Mouse (Mus musculus) CD4-positive helper T cell, adult 2 months (primary cell): ENCODE results near the gene Dusp1.

Source experiments
- DNase-seq: peaks from one replicate; pipeline ENCODE4 v3.0.0-alpha.2; 2012; ENCODE audit warnings: low read depth, missing footprints, low spot score

Dusp1 gene

GRCm38 (mm10) chr17:26584063-26584462 lies 22.1 kb upstream of the Dusp1 start:
- no peak for DNase-seq

GRCm38 (mm10) chr17:26583606-26584005 lies 21.7 kb upstream of the Dusp1 start:
- no peak for DNase-seq

GRCm38 (mm10) chr17:26583056-26583455 lies 21.1 kb upstream of the Dusp1 start:
- DNase-seq = no peak

- DNase-seq = no peak
These were observed 20.4 kb upstream of the Dusp1 start for GRCm38 (mm10) chr17:26582297-26582696.

DNA sequence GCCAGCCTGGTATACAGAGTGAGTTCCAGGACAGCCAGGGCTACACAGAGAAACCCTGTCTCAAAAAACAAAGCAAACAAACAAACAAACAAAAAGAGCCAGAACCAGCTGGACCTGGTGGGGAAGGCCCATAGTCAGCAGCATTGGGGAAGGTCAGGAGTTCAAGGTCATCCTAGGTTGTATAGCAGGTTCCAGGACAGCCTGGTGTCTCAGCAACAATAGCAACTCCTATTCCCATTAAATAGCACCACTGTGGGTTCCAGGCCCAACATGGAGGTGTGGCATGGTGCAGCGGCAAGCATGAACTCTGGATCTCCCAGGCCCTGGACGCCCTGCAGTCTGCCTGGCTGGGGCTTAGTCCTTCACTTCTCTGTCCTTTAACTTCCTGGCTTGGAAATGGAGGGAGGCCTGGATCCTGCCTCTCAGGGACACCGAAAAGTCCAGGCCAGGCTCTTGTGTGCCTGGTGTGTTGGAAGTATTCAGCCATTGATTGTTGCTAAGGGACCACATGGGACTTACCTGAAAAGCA lies 19.0 kb upstream of the Dusp1 start:
- no peak for DNase-seq

- no peak for DNase-seq
These were observed 17.5 kb upstream of the Dusp1 start for GRCm38 (mm10) chr17:26579396-26579795.

DNA sequence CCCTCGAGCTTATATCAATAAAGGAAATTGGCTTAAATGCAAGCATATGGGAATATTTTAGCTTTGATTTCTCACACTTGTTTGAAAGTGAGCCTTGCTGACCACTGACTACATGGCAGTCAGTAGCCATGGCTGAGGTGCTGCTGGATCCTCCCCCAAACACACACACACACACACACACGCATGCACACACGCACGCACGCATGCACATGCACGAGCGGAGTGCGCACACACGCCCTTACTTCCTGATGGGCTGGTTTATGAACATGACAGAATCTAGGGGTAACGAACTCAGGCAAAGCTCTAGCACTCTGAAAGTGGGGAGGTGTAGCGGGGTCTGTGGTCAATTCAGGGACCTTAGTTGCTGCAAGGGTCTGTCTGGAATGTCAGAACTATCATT lies 16.8 kb upstream of the Dusp1 start:
- no peak for DNase-seq

DNA sequence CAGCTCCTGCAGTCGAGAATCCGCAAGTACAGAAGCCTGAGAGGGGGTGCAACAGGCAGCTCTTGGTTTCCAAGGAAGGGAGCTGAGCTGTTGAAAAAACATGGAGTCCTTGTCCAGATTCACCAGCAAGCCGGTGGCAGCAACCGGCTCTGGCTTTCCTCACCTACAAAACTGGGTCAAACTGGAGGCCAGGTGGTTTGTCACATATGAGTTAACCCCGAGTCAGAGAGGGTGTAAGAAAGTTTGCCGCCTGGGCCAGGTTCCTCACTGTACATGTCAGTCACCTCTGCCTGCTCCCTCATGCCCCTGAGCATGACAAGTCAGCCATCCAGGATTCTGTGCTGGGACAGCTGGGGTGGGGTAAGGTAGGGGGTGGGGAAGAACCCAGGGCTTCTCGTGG lies 16.2 kb upstream of the Dusp1 start:
- DNase-seq = no peak

- no peak for DNase-seq
These were observed 15.4 kb upstream of the Dusp1 start for GRCm38 (mm10) chr17:26577309-26577708.

- DNase-seq = no peak
These were observed 14.9 kb upstream of the Dusp1 start for GRCm38 (mm10) chr17:26576833-26577232.

- DNase-seq = no peak
These were observed 14.1 kb upstream of the Dusp1 start for GRCm38 (mm10) chr17:26575786-26576690.

GRCm38 (mm10) chr17:26574701-26575100 lies 12.8 kb upstream of the Dusp1 start:
- no peak for DNase-seq

- DNase-seq = no peak
These were observed 12.2 kb upstream of the Dusp1 start for GRCm38 (mm10) chr17:26574118-26574517.

- DNase-seq = peak; percentile 87
These were observed 10.3 kb upstream of the Dusp1 start for GRCm38 (mm10) chr17:26572265-26572664.

GRCm38 (mm10) chr17:26571377-26571776 lies 9.4 kb upstream of the Dusp1 start:
- peak; percentile 12 for DNase-seq

GRCm38 (mm10) chr17:26570651-26571118 lies 8.8 kb upstream of the Dusp1 start:
- DNase-seq = peak; percentile 85

DNA sequence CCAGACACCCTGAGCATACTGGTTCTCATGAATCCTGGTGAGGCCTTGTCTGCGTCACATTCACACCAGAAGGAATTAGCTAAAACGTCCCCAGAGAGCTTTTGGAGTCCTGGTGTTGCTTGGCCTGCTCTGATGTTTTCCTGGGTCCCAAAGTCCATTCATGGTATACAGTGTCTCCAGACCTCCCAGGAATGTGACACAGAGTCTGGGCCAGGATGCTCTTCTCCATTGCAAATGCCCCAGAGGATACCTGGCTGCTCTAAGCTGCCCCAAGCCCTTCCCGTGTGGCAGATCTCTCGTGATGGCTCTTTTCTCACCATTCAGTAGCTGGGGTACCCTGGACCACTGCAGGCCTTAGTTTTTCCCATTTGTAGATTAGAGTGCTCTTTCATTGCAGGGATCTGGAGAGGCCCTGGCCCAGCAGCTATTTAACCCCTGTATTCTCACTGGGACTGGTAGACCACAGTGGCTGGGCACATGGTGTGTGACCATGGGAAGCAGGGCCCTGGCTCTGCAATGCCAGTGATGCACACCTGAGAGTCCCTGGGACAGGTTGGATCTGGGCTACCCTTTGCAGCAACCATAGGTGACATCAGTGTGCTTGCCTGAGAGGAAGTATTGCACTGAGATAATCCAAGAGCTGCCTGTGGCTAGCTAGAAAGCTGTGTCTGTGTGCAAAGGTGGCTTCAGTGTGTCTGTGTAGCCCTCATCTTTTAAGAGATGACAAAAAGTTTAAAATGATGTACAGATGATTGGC lies 7.8 kb upstream of the Dusp1 start:
- no peak for DNase-seq

DNA sequence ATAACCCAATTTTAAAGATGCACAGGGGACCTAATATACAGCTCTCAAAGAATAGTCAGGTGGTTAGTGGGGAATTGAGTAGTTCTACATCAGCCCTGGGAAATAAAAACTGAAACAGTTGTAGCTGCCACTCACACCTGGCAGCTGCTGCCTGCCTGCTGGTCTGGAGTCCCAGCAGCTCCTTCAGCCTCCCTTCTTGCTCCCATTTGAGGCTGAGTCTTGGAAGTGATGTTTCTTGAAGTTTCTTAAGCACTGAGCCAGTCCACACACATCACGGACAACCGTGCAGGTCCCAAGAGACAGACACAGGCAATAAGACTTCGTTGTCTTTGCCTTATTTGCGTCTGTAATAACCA lies 5.9 kb upstream of the Dusp1 start:
- no peak for DNase-seq

DNA sequence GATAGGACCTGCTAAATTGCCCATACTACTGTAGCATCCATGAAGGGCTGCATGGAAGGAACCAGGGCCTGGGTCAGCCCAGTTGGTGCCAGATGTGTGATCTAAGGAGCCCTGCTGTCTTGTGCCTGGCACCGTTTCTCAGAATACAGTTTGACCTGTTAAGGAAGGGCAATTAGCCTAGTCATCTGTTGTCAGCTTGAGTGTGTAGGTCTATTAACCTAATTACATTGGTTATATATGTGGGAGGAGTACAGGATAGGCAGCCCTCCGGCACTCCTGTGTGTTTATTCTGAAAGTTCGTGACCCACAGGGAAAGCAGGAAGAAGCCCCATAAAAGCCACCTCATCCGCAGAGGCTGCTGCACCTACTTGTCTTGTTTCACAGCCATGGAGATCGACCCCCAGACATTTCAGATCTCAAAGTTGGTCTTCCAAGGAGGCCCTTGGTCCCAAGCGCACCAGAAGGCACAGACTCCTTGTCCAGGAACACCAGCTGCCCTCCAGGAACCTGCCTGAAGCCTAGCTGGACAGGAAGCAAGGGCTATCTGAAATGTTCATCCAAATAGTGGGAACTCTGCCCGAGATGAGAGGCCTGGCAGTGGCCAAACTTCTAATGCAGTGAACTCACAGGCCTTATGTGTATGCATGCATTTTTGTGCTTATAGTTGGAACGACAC lies 5.4 kb upstream of the Dusp1 start:
- no peak for DNase-seq

GRCm38 (mm10) chr17:26564439-26564838 lies 2.5 kb upstream of the Dusp1 start:
- DNase-seq = no peak

DNA sequence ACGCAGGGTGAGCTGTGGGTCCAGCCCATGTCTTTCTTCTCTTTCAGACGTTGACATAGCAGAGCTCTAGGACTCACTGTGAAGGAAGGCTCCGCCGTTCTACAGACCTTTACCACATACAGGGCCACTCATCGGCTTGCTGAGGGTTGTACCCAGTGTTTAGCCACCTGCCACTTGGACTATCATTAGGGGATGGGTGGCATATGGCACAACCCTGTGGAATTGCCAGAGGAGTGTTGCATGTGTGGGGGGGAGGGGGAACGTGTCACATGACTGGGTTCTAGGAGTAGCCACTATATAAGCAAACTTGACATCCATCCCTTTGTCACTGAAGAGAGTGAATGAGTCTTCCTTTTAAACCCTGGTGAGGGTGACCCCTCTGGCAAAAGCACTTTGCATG lies 1.5 kb upstream of the Dusp1 start:
- no peak for DNase-seq

DNA sequence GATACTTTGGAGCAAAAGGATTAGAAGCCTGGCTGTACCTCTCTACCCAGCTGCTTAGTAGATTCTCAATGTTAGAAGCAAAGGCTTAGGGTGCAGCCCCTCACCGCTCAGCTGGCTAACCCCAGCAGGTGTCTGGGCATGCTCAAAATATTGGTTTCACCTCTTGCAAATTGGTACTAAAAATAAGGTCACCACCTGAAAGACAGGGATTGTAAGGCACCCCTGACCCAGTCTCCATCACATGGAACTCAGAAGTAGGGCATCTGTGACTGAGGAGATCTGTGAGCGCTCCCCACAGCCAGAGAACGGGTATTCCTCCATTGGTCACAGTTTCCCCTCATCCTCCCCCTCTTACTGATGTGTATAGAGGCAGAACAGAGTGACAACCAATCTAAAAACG lies 364 bp upstream of the Dusp1 start:
- DNase-seq = no peak
